Mouse (Mus musculus): Measurements from ENCODE around the gene Hoxc6. TPM values are rescaled to one million over a fixed set of nuclear protein-coding genes. Genes with fewer than 3 reads are reported as not detected.

The Hoxc6 gene
- total RNA-seq, 1 experiment from 2014 or later = 59.4 TPM

GRCm38 (mm10) chr15:103040601-103041000 is 42.5 kb downstream of the Hoxc6 start:
- no peak for DNase-seq

- DNase-seq = no peak
Measured at GRCm38 (mm10) chr15:103041613-103042012, 43.6 kb downstream of the Hoxc6 start.

GRCm38 (mm10) chr15:103042209-103042608 is 44.2 kb downstream of the Hoxc6 start:
- no peak for DNase-seq

- no peak for DNase-seq
Measured at GRCm38 (mm10) chr15:103051670-103052069, 53.6 kb downstream of the Hoxc6 start.

DNA sequence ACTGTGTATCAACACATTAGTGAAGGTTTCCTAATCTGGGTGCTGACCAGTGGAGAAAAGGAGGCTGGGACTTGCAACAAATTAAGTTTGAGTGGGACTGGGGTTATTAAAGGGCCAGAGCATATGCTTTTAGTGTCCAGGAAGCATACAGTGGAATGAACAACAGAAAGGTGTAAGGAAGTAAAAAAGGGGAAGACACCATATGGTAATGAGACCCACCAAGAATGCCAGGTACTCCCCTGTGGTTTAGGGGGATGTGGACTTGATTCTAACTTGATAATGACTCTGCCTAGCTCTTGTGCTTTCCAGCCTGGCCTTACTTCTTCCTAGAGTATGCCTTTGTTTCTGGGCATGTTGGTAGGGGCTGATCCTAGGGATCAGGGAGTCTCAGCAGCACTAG is 55.2 kb downstream of the Hoxc6 start:
- no peak for DNase-seq

DNA sequence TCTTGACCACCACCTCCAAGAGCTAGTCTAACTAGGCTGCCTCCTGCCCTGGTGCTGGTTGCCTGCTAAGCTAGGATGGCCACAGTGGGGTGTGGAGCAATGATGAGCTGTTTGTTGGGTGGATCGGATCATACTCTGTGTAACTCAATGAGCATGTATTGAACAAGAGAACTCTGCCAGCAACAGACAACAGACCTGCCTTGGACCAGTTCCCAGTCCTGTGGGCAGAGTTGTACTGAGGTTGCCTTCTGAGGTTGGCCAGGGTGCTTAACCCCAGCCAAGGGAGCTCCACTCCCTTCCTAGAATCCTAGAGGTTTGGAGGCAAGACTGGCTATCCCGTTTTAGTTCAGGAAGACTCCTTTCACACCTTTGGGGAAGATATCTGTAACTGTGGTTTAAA is 58.3 kb downstream of the Hoxc6 start:
- no peak for DNase-seq

DNA sequence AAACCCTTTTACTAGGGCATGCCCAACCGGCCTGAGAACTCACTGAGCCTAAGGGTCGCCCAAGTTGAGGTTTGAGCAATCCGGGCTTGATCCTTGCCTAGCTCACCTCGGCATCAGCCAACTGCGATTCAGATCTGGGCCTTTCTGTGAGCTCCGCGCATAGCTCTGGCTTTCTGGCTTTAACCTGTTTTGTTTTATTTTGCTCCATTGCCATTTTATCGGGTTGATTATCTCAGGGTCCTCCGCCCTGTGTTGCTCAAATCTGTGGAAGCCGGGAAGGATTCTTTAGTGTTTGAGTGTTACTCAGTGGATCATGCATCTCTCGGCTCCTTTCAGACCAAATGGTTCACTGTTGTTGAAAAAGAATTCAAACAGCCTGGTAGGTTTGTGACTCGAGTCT is 60.7 kb downstream of the Hoxc6 start:
- no peak for DNase-seq

DNA sequence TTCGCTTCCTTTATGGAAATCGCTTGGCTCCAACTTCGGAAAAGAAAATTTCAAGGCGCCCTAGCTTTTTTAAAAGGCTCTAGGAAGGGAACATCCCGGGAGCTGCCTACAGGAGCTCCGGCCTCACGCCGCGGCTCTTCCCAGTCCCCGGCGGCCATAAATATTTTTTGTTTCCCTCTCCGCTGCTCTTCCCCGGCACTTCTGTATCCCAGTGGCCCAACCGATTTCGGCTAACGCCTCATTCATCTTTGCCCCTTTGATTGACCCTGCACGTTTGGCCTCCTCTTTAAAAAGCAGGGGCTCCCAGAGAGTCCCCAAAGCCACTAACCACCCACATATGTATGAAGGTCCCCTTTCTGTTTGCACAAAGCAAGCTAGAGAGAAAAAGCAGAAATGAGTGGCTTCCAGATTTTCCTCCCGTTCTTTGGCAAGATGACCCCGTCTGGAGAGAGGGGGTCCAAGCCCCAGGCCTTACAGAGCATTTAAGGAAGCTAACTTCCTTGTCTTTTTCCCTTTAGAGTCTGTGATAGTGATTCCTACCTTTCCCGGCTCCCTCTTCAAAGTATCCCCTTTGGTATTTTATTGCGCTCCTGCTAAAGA is 61.4 kb downstream of the Hoxc6 start:
- no peak for DNase-seq

GRCm38 (mm10) chr15:103060021-103060340 is 61.9 kb downstream of the Hoxc6 start:
- no peak for DNase-seq

DNA sequence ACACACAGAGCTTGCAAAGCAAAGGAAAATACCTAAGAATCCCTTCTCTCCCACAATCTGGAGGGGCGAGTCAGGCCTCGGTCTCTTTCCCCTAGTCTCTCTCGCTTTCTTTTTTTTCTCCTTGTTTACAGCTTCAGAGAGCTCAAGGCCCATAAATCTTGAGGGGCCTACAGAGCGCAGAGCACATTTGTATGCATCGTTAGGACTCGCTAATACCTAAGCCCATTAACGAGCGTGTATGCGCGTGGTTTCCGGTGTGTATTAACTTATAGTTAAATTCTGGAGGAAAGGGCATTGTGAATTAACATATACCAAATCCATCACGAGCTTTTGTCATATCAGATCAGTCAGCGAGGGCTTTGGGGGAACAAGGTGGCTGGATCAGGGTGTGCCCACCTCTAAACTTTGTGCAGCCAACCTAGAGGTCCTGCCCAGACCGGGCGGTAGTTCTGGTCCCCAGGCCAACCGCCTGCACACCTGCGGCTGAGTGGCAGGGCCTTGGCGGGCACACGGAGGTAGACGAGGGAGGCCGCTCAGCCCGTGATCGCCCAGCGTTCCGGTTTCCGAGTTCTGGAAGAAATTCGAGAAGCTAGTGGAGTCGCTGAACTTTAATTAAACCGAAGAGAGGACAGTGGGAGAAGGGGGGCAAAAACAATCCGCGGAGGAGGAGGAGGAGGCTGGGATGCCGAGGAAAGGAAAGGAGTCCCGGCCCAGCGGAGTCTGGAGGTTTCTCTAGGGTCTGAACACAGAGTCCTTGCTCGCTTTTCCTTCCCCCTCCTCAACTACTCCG is 62.5 kb downstream of the Hoxc6 start:
- DNase-seq = peak; percentile 27

GRCm38 (mm10) chr15:103061131-103061825 is 63.2 kb downstream of the Hoxc6 start:
- peak; percentile 53 for DNase-seq

Small RNA genes lying within 50 kb of the gene (microRNA-seq; reads per million reads assigned to microRNA genes)
- gene Mir196a-2 (239 to 295 reads per million in 2 experiments), gene Mir615 (1,365 to 2,350 reads per million in 2 experiments)

Other genes with a start within 250 kb of the Hoxc6 start
- not detected in 2 replicates for gene Hoxc13, start 77.2 kb upstream of the Hoxc6 start, total RNA-seq (2021)
- not detected in 2 replicates for gene Hoxc12, start 61.5 kb upstream of the Hoxc6 start, total RNA-seq (2021)
- gene Hoxc11, start 43.8 kb upstream of the Hoxc6 start, total RNA-seq (2021) = not detected in 2 replicates
- 0.36 and 0.48 TPM in 2 replicates for gene Hoxc10, start 31.5 kb upstream of the Hoxc6 start, total RNA-seq (2021)
- 7.6 and 9.0 TPM in 2 replicates for gene Hoxc5, start 30.8 kb upstream of the Hoxc6 start, total RNA-seq (2021)
- gene Hoxc9, start 21.8 kb upstream of the Hoxc6 start, total RNA-seq (2021) = 0.85 and 1.5 TPM in 2 replicates
- gene Hoxc8, start 7.7 kb upstream of the Hoxc6 start, total RNA-seq (2021) = 21.5 and 26.7 TPM in 2 replicates
- gene Hoxc4, start 20.7 kb downstream of the Hoxc6 start, total RNA-seq (2021) = 7.3 and 8.4 TPM in 2 replicates
- gene Smug1, start 168.8 kb downstream of the Hoxc6 start, total RNA-seq (2021) = 12.1 and 19.9 TPM in 2 replicates
- 73.2 and 88.5 TPM in 2 replicates for gene Cbx5, start 241.6 kb downstream of the Hoxc6 start, total RNA-seq (2021)
- gene Hnrnpa1, start 242.2 kb downstream of the Hoxc6 start, total RNA-seq (2021) = 210 and 212 TPM in 2 replicates

Data from adrenal gland, postnatal 25 days (tissue).